Mouse (Mus musculus) embryo, embryonic 11.5 days (tissue): ENCODE measurements around the gene Synm.

Experiments
- DNase-seq: peaks from one replicate; pipeline ENCODE4 v3.0.0-alpha.2; 2012; ENCODE audit warnings: low read depth, low spot score

The Synm gene

DNA sequence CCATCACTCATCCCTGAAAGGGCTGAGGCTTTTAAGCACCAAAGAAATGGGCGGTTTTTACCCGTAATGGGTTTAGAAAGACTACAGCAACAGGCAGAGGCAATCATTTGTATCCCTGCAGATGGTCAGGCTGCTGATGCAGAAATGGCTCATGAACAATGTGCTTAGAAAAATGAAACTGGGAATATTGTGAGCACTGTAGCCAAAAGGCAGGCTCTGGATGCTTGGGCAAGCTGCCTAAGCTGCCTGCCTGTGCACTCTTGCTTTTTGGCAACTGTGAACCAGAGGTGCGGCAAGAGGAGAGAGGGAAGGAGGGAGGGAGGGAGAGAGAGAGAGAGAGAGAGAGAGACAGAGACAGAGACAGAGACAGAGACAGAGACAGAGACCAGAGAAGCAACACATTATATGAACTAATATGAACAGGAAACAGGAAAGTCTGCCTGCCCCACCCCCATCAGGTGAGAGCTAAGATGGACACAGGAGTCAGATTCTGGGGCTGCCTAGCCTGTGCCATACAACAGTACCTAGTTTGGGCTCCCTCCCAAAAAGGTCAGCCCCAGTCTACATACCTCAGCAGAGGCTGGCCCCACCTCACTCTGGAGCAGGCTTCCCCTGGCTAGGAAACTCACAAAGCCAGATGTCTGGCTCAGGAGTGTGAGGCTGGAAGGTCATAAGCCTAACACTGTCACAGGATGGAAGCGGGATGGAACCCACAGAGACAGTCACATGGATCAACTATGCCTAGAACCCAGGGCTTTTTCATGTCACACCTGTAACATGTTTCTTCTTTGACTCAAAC lies 9.9 kb downstream of the Synm start:
- DNase-seq, result no peak

DNA sequence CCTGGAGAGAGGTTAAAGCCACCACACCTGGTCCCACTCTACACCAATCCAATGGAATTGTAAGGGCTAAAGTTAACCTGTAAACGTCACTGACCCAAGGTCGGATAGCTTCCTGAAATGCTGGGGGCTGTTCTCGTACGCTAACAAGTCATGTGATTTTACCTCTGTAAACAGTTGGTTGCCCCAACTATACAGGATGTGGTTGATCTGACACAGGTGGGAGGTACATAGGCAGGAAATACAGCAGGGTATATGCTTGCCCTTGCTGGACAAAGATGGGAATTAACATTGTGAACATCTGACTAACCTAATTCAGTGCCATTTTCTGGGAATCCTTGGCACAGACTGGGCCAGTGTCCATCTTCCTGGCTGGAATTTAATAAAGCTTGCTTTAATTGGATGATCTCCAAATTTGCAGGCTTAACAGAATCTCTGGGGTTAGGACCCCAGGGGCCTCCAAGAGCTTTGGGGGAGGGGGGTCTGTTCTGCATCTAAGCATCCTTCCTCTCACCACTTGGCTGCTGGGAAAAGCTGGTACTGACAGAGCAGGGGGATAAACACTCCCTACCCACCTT lies 11.7 kb downstream of the Synm start:
- DNase-seq, result no peak

DNA sequence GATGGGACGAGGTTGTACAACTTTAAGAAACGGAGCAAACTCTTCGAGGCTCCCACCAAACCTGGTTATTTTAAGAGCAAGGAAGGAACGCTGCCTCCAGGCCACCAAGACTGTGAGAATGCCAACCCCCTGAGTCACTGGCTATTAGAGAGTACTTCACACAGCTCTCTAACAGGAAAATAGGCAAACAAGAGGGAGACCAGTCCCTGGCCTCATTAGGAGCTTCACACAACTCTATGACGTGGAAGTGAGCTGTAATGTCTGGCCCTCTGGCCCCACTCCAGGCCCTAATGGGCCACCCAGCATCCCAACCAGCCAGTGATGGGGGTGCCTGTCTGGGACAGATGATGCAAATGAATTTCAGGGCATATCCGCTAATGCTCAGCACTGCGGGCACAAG lies 17.8 kb downstream of the Synm start:
- no peak for DNase-seq

DNA sequence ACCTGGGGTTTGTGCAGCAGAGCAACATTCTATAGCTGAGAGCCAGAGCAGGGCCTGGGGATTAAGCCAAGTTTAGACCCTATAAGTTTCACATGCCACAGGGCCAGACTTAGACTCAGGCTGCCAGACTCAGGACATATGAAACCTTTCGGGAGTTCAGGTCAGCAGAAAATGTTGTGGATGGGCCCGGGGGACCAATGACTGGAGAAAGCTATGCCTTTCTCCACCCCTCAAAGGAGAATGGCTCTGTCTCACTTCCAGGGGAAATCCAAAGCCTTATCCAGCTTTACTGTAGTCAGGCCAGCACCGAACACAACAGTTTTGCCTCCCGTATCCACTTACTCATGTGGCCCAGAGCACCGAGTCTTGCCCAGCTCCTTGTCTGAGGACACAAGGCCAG lies 18.7 kb downstream of the Synm start:
- no peak for DNase-seq

DNA sequence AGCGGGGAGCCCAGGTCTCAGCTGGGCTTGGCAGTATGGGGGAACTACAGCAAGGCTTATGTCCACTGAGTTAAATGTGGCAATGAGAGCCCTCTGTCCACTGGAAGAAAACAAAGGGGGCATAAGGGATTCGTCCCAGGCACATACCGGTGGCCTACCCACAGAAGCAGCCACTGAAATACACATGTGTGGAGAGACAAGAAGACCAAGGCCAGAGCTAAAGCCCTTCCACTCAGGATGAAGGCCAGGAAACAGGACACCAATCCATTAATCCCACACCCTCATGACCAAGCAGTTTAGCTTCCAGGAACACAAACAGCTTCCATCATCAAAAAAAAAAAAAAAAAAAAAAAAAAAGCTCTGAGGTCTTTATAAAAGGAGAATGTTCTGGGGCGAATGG lies 19.2 kb downstream of the Synm start:
- no peak for DNase-seq

DNA sequence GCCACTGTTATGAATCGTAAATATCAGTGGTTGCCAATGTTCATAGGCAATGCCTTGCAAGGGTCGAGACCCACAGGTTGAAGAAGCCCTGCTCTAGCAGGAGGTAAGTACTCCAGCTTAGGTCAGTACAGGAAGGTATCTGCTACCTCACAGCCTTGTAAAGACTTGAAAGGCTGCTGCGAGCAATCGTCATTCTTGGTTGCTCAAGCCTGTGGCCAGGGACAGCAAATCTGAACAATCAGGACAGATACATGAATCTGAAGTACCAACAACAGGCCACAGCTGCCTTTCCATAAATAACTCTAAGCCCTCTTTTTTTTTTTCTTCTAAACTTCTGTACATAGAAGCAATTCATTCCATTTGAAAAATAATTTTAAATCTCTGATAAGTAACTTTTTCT lies 27.3 kb downstream of the Synm start:
- DNase-seq, result no peak

DNA sequence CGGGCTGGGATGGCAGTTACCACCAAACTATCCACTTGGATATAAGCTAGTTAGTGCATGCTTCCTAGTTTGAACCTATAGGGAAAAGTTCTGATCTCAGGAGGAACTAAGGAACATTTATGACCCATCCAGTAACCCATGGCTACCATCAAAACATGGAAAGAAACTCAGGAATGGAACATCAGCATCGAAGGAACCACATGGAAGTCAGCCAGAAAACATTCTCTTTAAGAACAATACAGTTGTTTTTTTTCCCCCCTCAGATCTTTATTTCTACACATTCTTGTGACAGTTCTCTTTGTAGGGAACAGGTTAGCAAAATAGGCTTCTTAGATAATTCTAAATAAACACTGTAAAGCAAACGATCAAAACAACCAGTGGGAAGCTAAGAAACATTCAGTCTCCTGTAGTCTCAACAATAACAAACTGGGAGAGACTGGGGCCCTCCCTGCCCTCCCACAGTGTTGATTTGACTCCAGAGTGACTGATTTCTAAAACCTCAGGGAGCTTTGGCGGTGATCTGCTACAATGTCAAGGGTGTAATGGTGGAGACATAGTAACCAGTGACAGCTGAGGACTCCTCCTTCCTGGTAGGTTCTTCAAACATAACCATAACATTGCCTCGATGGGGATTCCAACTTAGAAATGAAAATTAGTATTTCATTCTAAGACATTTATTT lies 29.0 kb downstream of the Synm start:
- no peak for DNase-seq

DNA sequence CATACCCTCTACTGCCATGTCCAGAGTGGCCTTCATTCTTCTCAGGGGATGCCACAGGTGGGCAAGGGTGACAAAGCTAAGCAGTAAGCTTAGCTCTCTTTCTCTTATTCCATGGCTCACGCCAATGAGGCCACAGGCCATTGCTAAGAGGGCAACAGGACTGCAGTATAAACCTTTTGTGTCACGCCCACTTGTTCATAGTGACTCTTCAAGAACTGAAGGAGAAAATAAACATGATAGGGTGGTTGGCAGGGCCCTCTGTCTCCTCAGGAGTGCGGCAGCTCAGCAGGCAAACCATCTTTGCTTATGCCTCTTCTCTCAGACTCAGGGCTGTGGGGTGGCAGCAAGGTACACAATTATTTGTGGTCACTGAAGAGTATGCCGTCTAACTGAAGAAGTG lies 30.7 kb downstream of the Synm start:
- no peak for DNase-seq

DNA sequence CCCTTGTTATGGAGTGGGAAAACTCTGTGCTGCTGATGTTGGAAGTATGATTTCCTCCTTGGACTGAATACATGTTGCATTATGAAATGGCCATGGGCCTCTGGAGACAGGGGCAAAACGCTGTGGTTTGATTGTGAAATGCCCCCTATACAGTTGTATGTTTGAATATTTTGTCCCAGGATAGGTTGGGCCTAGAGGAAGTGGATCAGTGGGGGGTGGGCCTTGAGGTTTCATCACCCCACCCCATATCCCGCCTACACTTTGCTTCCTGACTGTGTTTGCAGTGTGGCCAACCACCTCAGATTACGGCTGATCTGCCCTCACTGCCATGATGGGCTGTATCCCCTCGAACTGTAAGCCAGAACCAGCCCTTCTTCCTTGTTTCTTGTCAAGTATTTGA lies 31.3 kb downstream of the Synm start:
- DNase-seq, result no peak

DNA sequence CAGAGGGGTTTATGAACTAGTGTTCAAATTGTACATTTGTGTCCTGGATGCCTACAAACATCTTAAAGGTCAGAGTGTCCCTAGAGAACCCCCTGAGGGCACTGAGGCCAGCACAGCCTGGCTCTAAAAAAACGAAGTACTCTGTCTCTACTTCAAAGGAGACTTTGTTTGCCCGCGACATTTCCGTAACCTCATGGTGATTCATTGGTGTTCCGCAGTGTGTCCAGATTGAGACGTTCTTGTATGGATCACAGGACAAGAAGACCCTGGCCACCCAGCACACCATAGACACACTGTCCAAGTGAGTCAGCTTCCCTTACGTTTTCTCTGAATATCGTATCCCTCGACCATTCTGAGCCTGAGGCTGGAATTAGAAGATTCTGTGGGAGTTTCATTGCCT lies 34.5 kb downstream of the Synm start:
- no peak for DNase-seq

DNA sequence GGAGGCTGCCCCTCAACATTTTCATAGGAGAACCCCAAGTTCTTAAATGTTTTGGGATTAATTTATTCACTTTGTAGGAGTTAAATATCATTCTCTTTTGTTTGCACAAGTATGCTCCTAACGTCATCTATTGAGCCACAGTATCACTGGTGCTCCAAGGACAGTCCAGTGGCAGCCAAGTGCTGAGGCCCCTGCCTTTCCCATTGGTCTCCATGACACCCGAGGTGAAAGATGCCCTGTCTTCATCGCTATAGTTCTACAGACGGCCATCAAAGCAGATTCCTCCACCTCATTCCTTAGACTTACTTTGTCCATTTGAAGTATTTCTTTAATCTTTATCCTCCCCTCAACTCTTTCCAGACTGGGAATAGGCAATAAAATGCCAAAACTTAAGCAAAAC lies 35.0 kb downstream of the Synm start:
- DNase-seq, result no peak

DNA sequence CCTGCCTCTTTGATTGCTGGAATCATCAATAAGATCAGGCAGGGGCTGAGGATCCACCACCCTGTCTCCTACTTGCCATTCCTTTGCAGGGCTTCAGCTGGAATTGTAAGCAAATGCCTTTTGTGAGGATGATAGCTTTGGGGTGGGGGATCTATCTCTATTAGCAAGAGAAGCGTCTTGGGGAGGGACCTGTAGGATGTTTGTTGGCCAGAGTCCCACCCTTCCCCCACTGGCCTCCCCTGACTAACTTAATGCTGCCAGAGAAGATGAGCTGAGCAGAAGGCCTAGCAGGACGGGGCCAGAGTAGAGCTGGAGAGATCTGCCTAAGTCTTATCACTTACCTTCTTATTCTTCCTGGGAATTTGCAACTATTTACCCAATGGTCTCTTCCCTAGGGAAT lies 37.4 kb downstream of the Synm start:
- no peak for DNase-seq

DNA sequence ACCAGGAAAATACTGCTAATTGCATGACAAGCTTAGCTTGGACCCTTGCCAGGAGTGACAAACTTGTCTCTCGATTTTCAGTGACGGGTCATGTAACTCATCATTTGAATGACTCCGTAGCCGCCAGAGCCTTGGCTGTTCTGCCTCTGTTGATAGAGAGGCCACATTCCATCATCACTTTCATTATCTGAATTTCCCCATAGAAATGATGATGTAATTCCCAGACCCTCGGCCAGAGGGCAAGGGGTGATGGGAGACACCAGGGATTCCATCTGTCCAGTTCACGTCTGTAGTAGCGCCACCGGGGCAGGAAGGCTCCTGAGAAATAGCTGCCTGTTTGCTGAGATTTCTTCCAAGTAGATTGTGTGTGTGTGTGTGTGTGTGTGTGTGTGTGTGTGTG lies 40.7 kb downstream of the Synm start:
- no peak for DNase-seq

DNA sequence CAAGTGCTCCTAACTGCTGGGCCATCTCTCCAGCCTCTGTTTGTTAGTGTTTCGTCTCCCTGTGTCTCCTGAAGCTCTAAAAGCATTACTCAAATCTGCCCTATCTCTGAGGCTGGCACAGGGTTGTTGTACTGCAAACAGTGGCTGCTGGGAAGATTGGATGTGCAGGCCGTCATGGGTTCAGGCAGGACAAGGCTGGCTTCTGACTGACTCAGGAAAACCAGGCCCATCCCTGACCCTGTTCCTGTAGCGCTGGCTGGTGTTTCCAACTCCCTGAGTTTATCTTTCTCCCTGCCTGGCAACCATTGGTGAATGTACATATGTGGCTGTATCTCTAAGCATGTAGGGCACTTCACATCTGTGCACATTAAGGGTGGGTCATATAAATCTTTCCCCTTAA lies 42.0 kb downstream of the Synm start:
- DNase-seq, result no peak

DNA sequence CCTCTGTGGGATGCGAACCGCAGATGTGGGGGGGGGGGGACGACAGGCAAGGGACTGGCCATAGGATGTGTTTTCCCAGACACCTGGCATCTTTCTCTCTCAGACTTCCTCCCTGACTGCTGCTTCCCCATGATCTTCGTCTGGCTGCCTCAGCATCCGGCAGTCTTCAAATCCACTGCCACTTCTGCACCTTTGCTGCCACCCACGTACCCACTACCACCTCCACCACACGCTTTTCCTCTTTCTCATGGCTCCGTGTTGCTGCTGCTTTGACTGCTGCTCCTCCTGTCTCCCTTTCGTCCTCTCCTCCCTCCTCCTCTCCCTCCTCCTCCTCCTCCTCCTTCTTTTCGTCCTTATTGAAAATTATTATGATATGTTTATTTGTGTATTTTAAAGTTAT lies 42.6 kb downstream of the Synm start:
- DNase-seq, result no peak

DNA sequence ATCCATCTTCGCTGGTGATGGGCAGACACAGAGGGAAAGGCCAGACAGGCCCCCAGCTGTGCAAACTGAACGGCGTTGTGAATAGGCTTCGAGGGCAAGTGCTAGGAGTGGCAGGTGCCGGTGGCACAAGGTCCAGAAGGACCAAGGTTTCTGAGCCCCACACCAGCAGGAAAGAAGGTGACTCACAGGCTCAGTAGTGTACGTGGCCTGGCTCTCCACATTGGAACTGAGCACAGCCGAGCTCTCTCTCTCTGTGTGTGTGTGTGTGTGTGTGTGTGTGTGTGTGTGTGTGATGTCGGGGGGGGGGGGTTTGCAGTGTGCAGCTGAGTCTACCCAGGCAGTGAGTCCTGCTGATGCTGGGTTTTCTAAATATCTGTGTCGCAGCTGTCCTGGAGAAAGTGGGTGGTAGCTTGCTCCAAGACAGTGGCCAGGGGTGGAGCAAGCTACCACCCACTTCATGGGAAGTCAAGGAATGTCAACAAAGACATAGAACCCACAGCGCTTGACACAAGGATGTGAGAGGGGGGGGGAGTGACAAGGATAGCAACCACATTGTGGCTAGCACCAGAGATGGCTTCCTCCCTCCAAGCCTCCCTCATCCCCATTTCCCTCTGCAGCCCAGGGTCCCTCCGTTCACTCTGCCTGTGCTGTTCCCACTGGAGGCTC lies 43.2 kb downstream of the Synm start:
- DNase-seq, result no peak

DNA sequence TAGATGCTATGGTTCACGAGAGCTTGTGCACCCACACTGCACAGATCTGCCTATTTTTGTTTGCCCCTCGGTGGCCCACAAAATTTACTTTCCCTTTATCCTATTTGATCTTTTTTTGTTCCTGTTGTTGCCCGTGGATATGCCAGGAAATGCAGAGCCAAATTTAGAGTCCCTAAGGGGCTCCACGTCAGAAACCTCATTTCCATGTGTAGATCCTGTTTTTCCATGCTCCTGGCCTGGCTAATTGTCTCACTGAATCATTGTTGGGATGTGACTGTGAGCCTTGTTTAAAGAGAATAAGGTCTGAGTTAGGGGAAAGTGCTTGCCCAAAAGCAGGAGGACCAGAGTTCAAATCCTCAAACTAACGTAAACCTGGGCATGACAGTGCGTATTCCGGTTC lies 44.4 kb downstream of the Synm start:
- no peak for DNase-seq

DNA sequence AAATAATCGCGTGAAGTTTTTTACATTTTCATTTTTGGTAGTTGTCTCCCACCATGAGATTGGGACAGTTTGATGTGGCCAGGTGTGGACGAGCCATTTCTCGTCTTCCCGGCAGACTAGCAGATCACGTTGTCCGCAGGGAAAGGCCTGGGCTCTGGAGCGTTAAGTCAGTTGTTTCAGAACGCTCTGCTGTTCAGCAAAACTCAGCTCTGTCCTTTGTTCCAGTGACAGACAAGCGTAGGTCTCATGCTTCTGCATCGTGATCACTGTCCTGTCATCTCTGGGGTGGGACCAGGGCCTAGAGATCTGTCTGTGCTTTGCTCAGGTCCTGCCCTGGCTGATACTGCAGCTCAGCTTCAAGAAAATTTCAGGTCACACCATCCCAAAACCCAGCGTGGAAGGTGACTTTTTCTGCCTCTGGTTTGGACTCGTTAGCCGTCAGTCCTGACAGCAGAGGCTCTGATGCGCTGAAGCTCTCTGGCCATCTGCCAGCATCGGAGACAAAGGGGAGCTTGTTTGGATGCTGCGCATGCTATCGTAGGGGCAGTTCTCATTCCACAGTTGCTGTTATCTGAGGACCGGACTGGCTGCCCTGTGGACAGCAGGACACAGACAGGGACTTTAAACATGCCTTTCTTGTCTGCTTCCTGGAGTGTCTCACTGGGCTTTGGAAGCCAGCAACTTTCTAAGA lies 45.6 kb downstream of the Synm start:
- peak; percentile 27 for DNase-seq

DNA sequence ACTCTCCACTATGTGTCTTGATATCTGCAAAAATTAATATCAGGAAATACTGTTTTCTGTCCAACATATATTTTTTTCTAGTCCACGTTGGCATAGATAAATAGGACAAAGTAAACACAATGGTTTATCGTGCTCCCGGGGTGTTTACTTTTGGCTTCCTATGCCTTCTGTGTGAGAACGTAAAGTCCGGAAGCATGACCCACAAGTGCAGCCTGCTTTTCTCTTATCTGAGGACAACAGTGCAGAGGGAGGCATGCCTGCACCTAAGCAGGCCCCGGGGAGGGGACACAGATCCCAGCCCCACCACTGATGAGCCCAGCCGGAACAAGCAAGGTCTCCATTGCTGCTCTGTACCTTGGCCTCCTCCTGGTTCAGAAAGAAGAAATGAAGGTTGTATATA lies 49.3 kb downstream of the Synm start:
- DNase-seq, result no peak

DNA sequence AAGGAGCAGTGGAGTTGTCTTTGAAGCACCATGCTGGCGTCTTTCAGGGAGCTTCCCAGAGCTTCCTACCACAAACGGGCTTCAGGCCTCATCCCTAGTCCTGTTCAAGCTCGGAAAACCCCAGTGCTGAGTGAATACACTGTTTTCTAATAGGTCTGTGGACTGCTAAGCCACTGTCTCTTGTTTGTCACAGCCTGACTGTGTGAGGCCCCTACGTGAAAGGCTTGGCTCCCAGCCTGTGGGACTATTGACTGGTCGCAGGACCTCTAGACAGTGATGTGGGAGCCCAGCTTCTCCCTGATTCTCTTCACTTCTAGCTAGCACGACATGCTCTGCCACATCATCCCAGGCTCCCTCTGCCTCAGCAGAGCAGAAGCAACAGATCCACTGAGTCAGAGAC lies 51.4 kb downstream of the Synm start:
- no peak for DNase-seq

DNA sequence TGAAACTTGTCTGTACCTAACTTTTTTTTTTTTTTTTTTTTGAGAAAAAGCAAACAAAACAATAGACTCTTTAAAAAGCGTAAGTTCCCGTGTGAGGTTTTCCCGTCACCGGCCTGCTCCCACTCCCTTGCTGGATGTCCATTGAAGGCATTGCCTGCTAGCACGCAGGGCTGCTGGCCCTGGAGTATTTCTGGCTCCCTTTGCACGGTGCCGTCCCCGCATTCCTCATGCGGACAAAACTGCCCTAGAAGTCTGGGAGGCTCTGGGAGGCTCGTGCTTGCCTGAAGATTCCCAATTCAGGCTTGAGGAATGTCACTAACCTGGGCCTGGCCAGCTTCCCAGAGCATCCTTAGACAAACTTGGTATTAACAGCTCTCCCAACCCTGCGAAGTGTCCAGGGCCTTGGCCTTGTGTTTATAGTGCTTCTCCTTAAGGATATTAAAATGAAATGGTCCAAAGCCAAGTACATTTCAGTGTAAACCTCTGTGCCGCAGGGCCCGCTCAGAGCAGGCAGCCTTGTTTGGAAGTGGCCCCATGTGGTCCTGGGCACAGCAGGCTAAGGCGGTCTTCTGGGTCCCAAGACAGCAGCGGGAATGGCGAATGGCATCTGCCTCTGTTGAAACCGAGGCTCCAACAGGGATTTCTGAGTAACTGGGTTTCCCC lies 58.2 kb downstream of the Synm start:
- no peak for DNase-seq

DNA sequence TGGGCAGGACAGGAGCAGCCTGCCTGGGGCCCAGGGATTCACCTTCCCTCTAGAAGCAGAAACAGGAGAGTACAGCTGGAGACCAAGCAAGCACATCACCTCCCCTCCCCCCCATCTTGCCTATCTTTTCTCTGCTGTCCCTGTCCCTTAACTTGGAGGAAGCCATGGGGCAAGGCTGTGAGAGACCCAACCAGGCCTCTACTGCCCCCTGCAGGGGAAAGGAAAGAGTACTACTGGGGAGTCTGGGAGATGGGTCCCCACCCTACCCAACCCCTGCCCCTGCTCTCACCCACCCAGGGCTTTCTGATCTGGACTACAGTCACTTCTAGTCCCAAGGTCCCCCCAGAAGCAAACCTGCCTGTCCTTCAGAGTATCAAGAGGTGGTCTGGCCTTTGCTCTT lies 58.7 kb downstream of the Synm start:
- DNase-seq, result no peak
